Mouse (Mus musculus) embryonic facial prominence, embryonic 11.5 days (tissue): Measurements from ENCODE around the gene Tulp2. TPM values are rescaled to one million over a fixed set of nuclear protein-coding genes. Genes with fewer than 3 reads are reported as not detected.
A peak's percentile ranks its signal among the peaks of the same experiment; 100 is the strongest.
"Not testable (repeated sequence)": the region's sequence is repeated elsewhere in the genome, so short reads cannot be mapped to it uniquely, and the experiment has no call there.

Source experiments
- ATAC-seq: fragments of 200-750 bp; cut with Nextera tagmentation; replicated peaks from 2 replicates; pipeline ENCODE4 v1.8.0; 2017; ENCODE audit warnings: low read depth; ENCODE audit not compliant: insufficient number of reproducible peaks, low FRiP score, low TSS enrichment
- DNase-seq: peaks from one replicate; pipeline ENCODE4 v3.0.0-alpha.2; 2015; ENCODE audit warnings: low spot score
- H3K27ac ChIP-seq: fragments of 300-500 bp; sonication (generic); replicated peaks from 2 replicates; pipeline ENCODE4 v1.5.1; 2014; ENCODE audit warnings: mild to moderate bottlenecking, low read depth, low read length, control low read depth
- H3K27me3 ChIP-seq: fragments of 300-500 bp; sonication (generic); 2 replicates; pipeline ENCODE4 v1.6.1; 2014; ENCODE audit warnings: mild to moderate bottlenecking, low read length, moderate library complexity, mixed read lengths; ENCODE audit not compliant: control insufficient read depth, insufficient read depth
- H3K36me3 ChIP-seq: fragments of 300-500 bp; sonication (generic); replicated peaks from 2 replicates; pipeline ENCODE4 v1.6.1; 2014; ENCODE audit warnings: low read depth, mild to moderate bottlenecking, low read length, moderate library complexity, mixed read lengths; ENCODE audit not compliant: control insufficient read depth, insufficient read depth
- H3K4me1 ChIP-seq: fragments of 300-500 bp; sonication (generic); 2 replicates; pipeline ENCODE4 v1.6.1; 2014; ENCODE audit warnings: low read length, mixed read lengths; ENCODE audit not compliant: control insufficient read depth, insufficient read depth
- H3K4me2 ChIP-seq: fragments of 300-500 bp; sonication (generic); 2 replicates; pipeline ENCODE4 v1.6.1; 2014; ENCODE audit warnings: low read depth, mild to moderate bottlenecking, control low read depth, low read length, moderate library complexity
- H3K4me3 ChIP-seq: fragments of 300-500 bp; sonication (generic); 2 replicates; pipeline ENCODE4 v1.5.1; 2014; ENCODE audit warnings: low read depth, low read length, control low read depth
- H3K9ac ChIP-seq: fragments of 300-500 bp; sonication (generic); replicated peaks from 2 replicates; pipeline ENCODE4 v1.6.1; 2014; ENCODE audit warnings: mild to moderate bottlenecking, control low read depth, low read length
- H3K9me3 ChIP-seq: fragments of 300-500 bp; sonication (generic); replicated peaks from 2 replicates; pipeline ENCODE4 v1.6.1; 2016; ENCODE audit warnings: mild to moderate bottlenecking, low read length, inconsistent platforms, mixed read lengths; ENCODE audit not compliant: control insufficient read depth
- WGBS: fragments of 180-500 bp; shearing (Covaris S2); extraction: QIAGEN DNeasy Blood & Tissue Kit; methylation state at CpG from one replicate; pipeline ENCODE4 v1.1.7; 2014; 5-methylcytosine and 5-hydroxymethylcytosine counted together
- polyA plus RNA-seq: library from polyadenylated mRNA; unstranded; fragments of >200 nt; fragmentation: Nextera tagmentation; extraction: Ambion mirVana; gene quantifications from 2 replicates; pipeline ENCODE4 v1.2.1, GENCODE M21; 2014

Tulp2 gene
- polyA plus RNA-seq, 1 experiment from 2014 or later: 0.95 TPM

DNA sequence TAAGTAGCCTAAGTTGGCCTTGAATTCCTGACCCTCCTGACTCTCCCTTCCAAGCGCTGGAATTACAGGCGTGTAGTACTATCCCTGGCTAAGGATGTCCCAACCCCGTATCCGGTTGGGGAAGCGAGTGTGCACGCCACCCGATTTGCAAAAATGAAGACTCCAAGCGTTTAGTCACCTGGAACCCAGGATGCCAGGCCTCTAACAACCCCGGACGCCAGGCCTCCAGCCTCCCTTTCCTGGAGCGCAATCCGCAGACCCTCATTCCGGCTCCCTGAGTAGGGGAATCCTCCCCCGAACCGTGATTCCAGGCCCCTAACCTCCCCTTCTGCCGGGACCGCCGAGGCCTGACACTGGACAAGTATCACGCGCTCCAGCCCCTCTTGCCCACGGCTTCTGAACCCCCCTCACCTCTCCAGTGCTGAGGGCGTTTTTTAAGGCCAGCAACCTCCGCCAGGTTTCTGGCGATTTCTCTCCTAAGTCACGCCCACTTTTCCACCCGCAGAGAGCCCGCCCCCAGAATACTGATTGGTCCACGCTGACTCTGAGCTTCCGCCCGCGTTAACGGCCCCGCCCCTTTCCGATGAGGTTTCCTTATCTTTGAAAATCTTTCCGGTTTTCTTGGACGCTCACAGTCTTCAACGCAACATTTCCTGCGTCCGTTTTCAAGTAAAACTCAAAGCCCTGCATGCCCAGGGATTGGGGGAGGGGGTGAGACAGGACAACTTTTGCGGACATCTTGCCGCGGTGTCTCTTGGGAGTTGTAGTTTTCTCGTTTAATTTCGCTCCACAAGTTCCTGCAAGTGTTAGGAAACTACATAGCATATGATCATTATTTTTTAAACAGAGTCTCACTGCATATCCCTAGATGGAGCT, 28.5 kb downstream of the Tulp2 start, which contains the start of gene Nucb1:
TSS of gene Nucb1 (minus strand) at position 495 of the 876 bp plus-strand sequence.
- DNase-seq (peak; percentile 97), ATAC-seq (peak; percentile 82)
- Histone ChIP-seq H3K36me3 (no peaks in the 10 kb centered on the region), H3K4me1 (peaks cover 4% of the 10 kb centered on the region), H3K27ac (peak within 1 kb of the TSS; percentile 45), H3K4me2 (peak within 1 kb of the TSS; percentile 81), H3K4me3 (peak within 1 kb of the TSS; percentile 46), H3K27me3 (no peaks in the 10 kb centered on the region), H3K9me3 (no peaks in the 10 kb centered on the region), H3K9ac (peak within 1 kb of the TSS; percentile 53)
- under 1% methylated on average over 44 of the region's 44 CpGs for WGBS

GRCm38 (mm10) chr7:45514411-45514810, 32.7 kb downstream of the Tulp2 start:
- Histone ChIP-seq H3K9me3 (no peaks in the 10 kb centered on the region), H3K36me3 (no peaks in the 10 kb centered on the region), H3K9ac (no peak overlapping the region), H3K27ac (no peak overlapping the region), H3K27me3 (no peaks in the 10 kb centered on the region), H3K4me2 (no peak overlapping the region), H3K4me3 (no peak overlapping the region), H3K4me1 (peaks cover 4% of the 10 kb centered on the region)
- DNase-seq (no peak), ATAC-seq (no peak)
- 82% methylated on average over 7 of the region's 7 CpGs for WGBS

- Histone ChIP-seq H3K4me1 (peaks cover 2% of the 10 kb centered on the region), H3K27ac (no peak overlapping the region), H3K4me3 (no peak overlapping the region), H3K4me2 (no peak overlapping the region), H3K9me3 (no peaks in the 10 kb centered on the region), H3K36me3 (no peaks in the 10 kb centered on the region), H3K9ac (peak overlapping the region; percentile 23; the same call in 1 of the 2 replicates), H3K27me3 (no peaks in the 10 kb centered on the region)
- WGBS: 16% methylated on average over 16 of the region's 16 CpGs
- ATAC-seq (peak; percentile 27; the same call in 1 of the 2 replicates), DNase-seq (peak; percentile 51)
Observed at GRCm38 (mm10) chr7:45515436-45515835, 33.8 kb downstream of the Tulp2 start.

DNA sequence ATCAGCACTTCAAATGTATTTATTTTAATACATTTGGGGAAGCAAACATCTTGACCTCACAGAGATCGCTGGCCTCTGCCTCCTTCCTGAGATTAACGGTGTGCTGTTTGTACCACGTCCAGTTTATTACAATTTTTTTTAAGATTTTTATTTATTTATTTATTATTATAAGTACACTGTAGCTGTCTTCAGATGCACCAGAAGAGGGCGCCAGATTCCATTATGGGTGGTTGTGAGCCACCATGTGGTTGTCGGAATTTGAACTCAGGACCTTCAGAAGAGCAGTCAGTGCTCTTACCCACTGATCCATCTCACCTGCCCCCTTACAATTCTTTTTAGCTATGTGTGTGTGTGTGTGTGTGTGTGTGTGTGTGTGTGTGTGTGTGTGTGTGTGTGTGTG, 35.2 kb downstream of the Tulp2 start:
- not testable (repeated sequence) for H3K9ac ChIP-seq, ATAC-seq, H3K9me3 ChIP-seq, H3K4me1 ChIP-seq, H3K27ac ChIP-seq, H3K4me3 ChIP-seq, H3K4me2 ChIP-seq, H3K36me3 ChIP-seq, DNase-seq, H3K27me3 ChIP-seq
- WGBS: 71% methylated on average over 5 of the region's 5 CpGs

GRCm38 (mm10) chr7:45518618-45519017, 36.9 kb downstream of the Tulp2 start:
- H3K4me1 ChIP-seq: peaks cover 2% of the 10 kb centered on the region
- ATAC-seq (no peak), DNase-seq (no peak)
- no peak overlapping the region for H3K4me3 ChIP-seq
- no peaks in the 10 kb centered on the region for H3K27me3 ChIP-seq
- no peak overlapping the region for H3K27ac ChIP-seq
- H3K9me3 ChIP-seq: no peaks in the 10 kb centered on the region
- no peaks in the 10 kb centered on the region for H3K36me3 ChIP-seq
- no peak overlapping the region for H3K4me2 ChIP-seq
- H3K9ac ChIP-seq: no peak overlapping the region
- WGBS: 92% methylated on average over 16 of the region's 16 CpGs

DNA sequence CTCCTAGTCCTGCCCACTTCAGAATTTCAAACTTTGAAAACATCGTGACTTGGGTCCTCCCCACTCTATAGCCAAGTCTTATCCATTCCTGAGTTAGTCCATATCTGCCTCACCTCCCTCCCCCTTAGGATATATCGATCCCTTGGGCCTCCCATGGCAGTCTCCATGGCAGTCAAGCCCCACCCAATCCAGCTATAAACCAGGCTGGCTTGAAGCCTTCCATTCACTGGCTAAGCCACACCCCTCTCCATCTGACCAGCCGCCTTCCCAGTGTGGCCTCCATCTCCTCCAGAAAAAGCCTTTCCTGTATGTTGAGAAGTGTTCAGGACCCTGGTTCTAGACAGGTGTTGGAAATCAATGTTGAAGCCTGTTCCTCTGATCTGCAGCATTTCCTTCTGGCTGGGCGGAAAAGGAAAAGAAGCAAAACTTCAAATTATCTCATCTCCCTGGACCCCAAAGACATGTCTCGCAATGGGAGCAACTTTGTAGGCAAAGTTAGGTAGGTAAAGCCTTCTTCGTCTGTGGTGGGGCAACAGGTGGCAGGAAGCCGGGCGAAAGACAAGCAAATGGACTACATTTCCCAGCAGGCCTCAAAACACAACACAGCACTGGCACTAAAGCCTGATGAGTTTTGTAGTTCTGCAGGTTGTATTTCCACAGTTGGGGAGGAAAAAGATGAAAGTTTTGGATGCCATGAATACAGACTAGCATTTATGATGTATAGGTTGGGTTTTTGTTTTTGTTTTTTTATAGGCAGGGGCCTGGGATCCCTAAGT, 37.9 kb downstream of the Tulp2 start:
- H3K27ac ChIP-seq: no peak overlapping the region
- no peaks in the 10 kb centered on the region for H3K27me3 ChIP-seq
- DNase-seq: no peak
- H3K4me1 ChIP-seq: peaks cover 2% of the 10 kb centered on the region
- ATAC-seq: no peak
- H3K9ac ChIP-seq: no peak overlapping the region
- no peak overlapping the region for H3K4me2 ChIP-seq
- H3K9me3 ChIP-seq: no peaks in the 10 kb centered on the region
- 75% methylated on average over 8 of the region's 8 CpGs for WGBS
- H3K4me3 ChIP-seq: no peak overlapping the region
- no peaks in the 10 kb centered on the region for H3K36me3 ChIP-seq

DNA sequence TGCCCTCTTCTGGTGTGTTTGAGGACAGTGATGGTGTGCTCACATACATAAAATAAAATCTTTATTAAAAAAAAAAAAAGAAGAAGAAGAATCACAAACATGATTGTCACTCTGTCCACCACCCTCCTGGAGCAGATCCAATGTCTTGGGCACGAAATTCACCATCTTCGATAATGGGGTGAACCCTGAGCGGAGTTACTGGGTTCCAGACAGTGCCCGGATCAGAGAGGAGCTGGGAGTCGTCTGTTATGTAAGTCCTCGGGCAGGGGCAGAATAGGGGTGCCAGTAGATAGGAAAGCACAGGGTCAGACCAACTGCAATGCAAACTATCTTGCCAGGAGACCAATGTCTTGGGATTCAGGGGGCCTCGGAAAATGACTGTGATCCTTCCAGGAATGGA, 38.9 kb downstream of the Tulp2 start:
- Histone ChIP-seq H3K9me3 (no peaks in the 10 kb centered on the region), H3K4me3 (no peak overlapping the region), H3K9ac (no peak overlapping the region), H3K36me3 (no peaks in the 10 kb centered on the region), H3K4me1 (no peaks in the 10 kb centered on the region), H3K4me2 (no peak overlapping the region), H3K27ac (no peak overlapping the region), H3K27me3 (no peaks in the 10 kb centered on the region)
- 94% methylated on average over 7 of the region's 7 CpGs for WGBS
- no peak for ATAC-seq
- no peak for DNase-seq
